Mouse (Mus musculus) kidney, adult 8-10 months (tissue): ENCODE data around the gene Polg2.
"Not testable (repeated sequence)": the region's sequence is repeated elsewhere in the genome, so short reads cannot be mapped to it uniquely, and the experiment has no call there.

Experiments
- DNase-seq, 2 experiments: peaks; one replicate each; pipeline ENCODE4 v3.0.0; 2022

The Polg2 gene

GRCm38 (mm10) chr11:106779388-106780088, at the start of gene Polg2:
Gene Polg2 (minus strand): TSS chr11:106779537.
- DNase-seq = peak; percentile 92

- DNase-seq = no peak
Measured at GRCm38 (mm10) chr11:106828079-106828478, 48.7 kb upstream of the Polg2 start.

- no peak for DNase-seq
Measured at GRCm38 (mm10) chr11:106824403-106824802, 45.1 kb upstream of the Polg2 start.

- no peak for DNase-seq
Measured at GRCm38 (mm10) chr11:106823741-106824140, 44.4 kb upstream of the Polg2 start.

GRCm38 (mm10) chr11:106822911-106823310, 43.6 kb upstream of the Polg2 start:
- DNase-seq = no peak

- DNase-seq = no peak
Measured at GRCm38 (mm10) chr11:106822491-106822890, 43.2 kb upstream of the Polg2 start.

- no peak for DNase-seq
Measured at GRCm38 (mm10) chr11:106821397-106821796, 42.1 kb upstream of the Polg2 start.

GRCm38 (mm10) chr11:106820972-106821371, 41.6 kb upstream of the Polg2 start:
- DNase-seq = peak; percentile 64 to 68

- DNase-seq = peak in 1 of 2 experiments; percentile 19
Measured at GRCm38 (mm10) chr11:106820252-106820651, 40.9 kb upstream of the Polg2 start.

GRCm38 (mm10) chr11:106819595-106819994, 40.3 kb upstream of the Polg2 start:
- DNase-seq = no peak

- DNase-seq = peak; percentile 36 to 44
Measured at GRCm38 (mm10) chr11:106818341-106818740, 39.0 kb upstream of the Polg2 start.

- DNase-seq = no peak
Measured at GRCm38 (mm10) chr11:106817808-106818207, 38.5 kb upstream of the Polg2 start.

GRCm38 (mm10) chr11:106817156-106817555, 37.8 kb upstream of the Polg2 start:
- no peak for DNase-seq

GRCm38 (mm10) chr11:106816316-106816715, 37.0 kb upstream of the Polg2 start:
- DNase-seq = no peak

GRCm38 (mm10) chr11:106815761-106816160, 36.4 kb upstream of the Polg2 start:
- no peak for DNase-seq

- DNase-seq = no peak
Measured at GRCm38 (mm10) chr11:106815331-106815730, 36.0 kb upstream of the Polg2 start.

- peak; percentile 68 to 76 for DNase-seq
Measured at GRCm38 (mm10) chr11:106814601-106815320, 35.4 kb upstream of the Polg2 start.

- DNase-seq = peak; percentile 39 to 67
Measured at GRCm38 (mm10) chr11:106812410-106813136, 33.2 kb upstream of the Polg2 start.

GRCm38 (mm10) chr11:106807442-106807841, 28.1 kb upstream of the Polg2 start:
- DNase-seq = not testable (repeated sequence)

- no peak for DNase-seq
Measured at GRCm38 (mm10) chr11:106802069-106802627, 22.8 kb upstream of the Polg2 start.

GRCm38 (mm10) chr11:106795679-106796078, 16.3 kb upstream of the Polg2 start:
- DNase-seq = no peak

- no peak for DNase-seq
Measured at GRCm38 (mm10) chr11:106793846-106794245, 14.5 kb upstream of the Polg2 start.

- no peak for DNase-seq
Measured at GRCm38 (mm10) chr11:106789649-106790048, 10.3 kb upstream of the Polg2 start.
